Mouse (Mus musculus) left cerebral cortex, postnatal 4 days (tissue): ENCODE measurements around the gene Cyb5d1. TPM values are rescaled to one million over a fixed set of nuclear protein-coding genes. Genes with fewer than 3 reads are reported as not detected.

Experiments used
- DNase-seq: peaks from one replicate; pipeline ENCODE4 v3.0.0-alpha.2; 2022
- intact Hi-C: fragments of 180-260 bp; cut with DNase I; formaldehyde crosslinking; loops from one replicate; pipeline ENCODE4 v1.15.1; 2025
- total RNA-seq, 2 experiments: library from RNA; stranded (reverse); gene quantifications; 2 replicates each; pipeline ENCODE4 v1.2.3; 2021

Gene Cyb5d1
- total RNA-seq, 2 experiments from 2014 or later, result 36.3 to 41.1 TPM

DNA sequence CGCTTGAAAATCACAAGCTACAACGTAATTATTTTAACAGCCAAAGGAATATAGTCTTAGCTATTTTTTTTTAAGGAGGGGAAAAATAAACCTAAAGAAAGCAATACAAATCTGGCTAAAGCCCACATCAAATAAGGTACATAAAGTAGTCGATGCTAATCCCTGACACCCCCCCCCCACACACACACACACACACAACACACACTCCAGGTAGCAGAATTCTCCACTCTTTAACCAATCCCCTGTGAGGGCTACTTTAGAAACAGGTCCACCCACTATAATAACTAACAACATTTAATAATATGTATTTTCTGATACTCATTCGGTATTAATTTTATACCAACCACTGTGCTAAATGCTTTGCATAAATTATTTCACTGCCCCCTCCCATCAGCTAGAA, 21.1 kb upstream of the Cyb5d1 start:
- intact Hi-C loops, result no loop called here

DNA sequence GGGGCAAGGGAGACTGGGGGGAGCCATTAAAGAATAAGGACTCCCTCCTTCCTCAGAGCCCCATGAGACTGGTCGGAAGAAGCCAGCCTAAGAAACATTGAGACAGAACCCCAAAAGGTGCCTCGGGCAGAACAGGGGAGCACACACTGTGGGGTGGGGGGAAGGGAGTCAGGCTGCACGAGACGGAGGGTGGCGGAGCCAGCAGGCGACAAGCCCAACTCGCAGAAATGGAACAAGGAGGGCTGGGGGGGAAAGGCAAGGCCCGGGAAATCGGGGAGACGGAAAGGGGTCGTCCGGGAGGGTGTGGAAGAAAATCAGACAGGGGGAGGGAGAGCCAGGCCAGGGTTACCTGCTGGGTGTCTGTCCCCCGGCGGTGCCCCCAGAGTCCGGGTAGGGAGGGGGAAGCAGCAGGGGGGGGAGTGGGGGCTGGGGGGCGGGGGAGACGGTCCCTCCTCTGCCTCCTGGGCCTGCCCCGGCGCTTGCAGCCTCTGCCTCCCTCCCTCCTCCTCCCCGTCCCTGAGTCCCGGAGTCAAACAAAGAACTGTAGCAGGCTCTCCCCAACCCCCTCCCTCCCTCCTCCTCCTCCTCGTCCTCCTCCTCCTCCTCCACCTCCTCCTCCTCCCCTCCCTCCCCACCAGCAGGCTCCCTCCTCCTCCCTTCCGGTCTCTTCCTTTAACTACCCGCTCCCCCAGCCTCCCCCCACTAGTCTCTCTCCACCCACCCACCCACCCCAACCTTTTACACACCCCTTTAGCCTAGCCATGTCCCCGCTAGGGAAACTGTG, 20.4 kb upstream of the Cyb5d1 start:
- intact Hi-C loops, result no loop called here
- peak; percentile 83 for DNase-seq

More for the DNA sequence above, 21.1 kb upstream of the Cyb5d1 start:
- DNase-seq, result no peak

DNA sequence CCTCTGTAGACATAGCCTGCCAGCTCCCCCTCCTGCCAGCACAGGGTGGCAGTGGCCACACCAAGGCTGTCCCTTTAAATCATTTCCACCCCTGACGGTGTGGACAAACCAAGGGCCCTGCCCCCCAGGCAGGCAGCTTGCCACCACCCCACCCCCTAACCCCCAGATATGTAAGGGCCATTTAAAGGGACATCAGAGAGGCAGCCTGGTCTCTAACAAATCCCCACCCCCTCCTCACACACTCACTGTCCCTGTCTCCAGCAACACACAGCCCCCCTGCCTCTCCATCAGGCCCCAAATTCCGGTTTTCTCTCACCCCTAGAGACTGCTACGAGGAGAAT, 19.9 kb upstream of the Cyb5d1 start:
- peak; percentile 88 for DNase-seq
- intact Hi-C loops, result no loop called here

DNA sequence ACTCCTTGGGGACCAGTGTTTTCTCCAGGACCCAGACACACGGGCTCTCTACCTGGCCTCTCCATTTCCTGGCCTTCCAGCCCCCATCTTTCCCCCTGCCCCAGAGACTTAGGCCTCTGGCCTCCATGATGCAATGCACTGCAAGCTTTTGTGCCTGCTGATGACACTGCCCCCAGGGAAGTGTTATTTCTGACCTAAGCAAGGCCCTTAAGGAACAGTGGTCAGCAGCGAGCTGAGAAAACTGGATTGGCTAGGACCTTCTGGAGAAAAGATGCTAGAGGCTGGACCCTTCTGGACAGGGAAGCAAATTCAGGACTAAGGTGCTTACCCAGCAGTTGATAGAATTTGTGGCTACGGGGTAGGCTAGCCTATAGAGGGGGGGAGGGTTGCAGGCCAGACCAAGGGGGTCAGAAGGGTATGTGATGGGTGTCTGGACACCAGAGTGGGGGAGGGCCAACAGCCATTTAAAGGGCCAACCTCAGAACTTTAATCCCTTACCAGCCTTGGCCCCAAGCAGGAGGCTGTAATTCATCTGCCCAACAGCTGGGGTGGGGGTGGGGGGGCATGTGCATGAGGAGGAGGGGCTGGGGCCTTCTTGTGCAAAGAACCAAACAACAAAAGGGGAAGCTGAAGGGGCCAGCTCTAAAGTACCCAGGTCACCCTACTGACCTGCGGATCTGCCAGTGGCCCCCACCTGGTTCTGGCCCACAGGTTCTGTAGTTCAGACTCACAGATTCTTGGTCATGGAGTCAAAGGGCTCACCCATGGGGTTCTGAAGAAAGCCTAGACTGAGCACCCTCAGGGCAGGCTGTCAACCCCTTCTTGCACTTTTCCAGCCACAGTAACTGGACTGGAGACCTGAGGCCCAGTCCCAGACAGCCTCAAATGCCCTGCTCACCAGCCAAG, 19.2 kb upstream of the Cyb5d1 start:
- DNase-seq, result no peak
- intact Hi-C loops, result no loop called here

DNA sequence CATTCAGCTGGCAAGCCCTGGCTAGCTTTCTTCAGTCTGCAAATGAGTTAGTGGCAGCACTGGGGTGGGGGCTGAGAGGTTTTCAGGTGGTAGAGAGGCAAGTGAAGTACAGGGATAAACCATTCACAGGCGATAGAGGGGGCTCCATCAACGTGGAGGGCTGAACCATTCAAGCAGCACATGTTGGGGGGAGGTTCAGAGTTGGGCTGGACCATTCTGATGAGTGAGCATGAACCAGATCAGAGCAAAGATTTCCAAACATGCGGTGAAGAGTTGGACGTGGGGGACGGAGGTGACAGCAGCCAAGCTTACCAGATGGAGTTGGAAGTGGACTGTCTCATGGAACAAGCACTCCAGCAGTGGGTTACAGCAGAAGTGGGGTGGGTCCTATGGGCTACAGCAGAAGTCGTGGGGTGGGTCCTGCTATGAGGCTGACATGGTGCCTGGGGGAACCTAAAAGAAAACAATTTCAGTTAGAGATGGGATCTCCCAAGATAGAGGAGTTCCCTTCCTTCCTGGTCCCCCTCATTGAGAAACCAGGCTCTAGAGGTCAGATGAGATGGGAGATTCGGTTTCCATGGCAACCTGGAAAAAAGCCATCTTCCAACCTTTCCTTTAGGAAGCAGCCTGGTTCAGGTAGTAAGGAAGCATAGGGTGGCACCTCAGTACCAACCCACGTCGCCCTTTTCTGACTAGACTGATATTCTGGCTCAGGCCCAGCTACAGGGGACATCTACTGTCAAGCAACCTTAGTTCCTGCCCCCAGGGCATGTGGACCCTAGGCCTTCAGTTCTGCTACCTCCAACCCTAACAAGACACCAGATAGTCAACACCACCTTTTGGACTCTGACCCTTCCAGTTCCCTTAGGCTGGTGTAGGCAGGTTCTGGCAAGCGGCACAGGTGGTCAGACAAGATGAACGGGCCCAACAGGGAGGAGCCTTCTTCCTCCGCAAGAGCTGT, 18.1 kb upstream of the Cyb5d1 start, which contains the start of gene Kdm6b:
Gene Kdm6b, minus strand, starts transcription at position 455 of the 961 bp plus-strand sequence.
- peak; percentile 60 for DNase-seq
- intact Hi-C loops, result no loop called here

DNA sequence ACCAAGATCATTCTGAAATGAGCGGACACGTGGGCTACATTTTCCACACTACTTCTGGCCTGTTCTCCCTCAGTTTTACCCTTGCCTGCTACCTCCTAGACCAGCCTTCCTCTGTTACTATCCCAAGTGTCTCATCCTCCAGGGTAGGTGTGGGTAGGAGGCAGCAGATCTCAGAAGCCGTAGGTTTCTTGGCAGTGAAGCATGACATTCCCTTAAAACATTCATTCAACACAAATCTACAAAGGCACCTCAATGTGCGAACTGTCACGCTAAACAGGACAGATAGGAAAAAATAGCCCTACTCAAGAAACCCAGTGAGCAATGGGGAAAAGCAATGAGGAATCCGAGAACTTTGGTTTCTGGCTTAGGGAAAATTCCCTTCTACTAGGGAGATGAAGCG, 17.1 kb upstream of the Cyb5d1 start:
- intact Hi-C loops, result no loop called here
- no peak for DNase-seq

DNA sequence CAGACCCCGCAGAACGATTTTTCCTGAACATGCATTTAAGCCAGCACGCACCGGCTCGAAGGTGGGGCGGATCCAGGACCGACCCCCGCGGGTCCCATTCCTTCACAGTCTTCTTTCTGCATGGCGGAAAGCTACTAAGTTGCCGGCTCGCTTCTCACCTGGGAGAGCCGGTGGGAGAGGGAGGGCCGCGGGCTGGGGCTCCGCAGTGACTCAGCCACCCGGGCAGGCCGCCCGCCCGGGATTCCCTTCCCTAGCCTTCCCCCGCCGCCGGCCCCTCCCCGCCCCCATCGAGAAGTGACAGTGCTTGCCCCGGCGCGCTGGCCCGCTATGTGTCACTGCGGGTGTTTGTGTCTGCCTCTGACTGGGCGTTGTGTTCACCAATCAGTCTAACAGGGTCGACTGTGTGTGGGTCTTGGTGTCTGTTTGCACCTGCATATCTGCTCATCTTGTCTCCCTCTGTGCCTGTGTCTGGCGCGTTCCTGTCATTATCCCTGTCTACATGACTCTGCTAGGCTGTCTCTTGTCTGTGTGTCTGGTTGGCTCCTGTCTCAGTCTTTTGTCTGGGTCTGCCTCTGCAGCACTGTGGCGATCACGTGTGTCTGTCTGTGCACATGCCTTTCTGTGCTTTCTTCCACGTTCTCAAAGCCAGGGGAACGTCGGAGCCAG, 16.2 kb upstream of the Cyb5d1 start:
- intact Hi-C loops, result no loop called here
- DNase-seq, result peak; percentile 66

DNA sequence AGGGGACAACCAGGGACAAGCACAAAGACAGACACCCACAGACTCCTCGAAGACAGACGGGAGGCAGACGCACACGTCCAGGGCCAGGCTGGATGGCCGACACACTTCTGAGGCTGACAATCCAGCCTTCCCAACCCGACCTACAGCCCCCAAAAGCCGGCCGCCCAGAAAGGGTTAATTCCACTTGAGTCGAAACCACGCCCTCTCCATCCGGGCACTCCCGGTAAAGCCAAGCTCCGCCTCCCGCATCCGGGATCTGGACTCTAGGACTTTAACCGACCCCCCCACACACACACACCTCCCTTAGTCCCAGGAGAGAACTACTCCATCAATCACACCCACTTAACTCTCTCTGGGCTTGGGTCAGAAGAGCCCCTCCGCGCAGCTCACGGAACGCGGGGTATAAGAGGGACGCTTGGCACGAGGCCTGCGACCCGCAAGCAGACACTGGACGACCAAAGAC, 15.7 kb upstream of the Cyb5d1 start:
- intact Hi-C loops, result no loop called here

DNA sequence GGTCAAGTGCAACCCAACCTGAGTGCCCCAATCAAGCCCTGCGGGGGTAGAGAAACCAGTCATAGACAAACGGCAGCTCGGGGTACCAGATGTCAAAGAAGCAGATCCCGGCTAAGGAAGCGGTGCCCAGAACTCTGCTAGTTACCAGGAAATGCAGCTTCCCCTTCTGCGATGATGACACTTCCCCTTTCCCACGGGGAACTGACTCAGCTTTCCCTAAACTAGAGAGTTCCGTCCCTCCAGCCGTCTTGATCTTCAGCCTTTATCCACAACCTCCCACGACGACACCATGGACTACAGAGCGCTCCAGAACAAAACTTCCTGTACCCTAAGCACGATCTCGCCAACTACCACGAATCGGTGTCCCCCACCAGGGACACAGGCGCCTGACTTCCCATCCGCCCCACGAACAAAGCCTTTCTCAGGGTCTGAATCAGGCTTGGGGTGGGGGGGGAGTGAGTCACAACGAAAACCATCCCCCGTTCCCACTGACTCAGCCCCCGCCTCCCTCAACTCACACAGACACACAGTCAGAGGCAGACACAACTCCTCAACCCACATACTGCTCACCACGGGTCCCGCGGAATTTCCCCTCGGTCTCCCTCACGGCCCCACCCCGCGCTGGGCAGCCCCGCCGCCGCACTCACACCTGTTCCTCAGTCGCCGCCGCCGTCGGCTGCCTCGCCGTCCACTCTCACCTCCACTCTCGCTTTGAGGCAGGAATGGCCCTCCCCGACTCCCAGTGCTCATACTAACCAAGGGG, 15.1 kb upstream of the Cyb5d1 start:
- DNase-seq, result no peak
- intact Hi-C loops, result no loop called here

More for the DNA sequence above, 15.7 kb upstream of the Cyb5d1 start:
- DNase-seq, result peak; percentile 98

DNA sequence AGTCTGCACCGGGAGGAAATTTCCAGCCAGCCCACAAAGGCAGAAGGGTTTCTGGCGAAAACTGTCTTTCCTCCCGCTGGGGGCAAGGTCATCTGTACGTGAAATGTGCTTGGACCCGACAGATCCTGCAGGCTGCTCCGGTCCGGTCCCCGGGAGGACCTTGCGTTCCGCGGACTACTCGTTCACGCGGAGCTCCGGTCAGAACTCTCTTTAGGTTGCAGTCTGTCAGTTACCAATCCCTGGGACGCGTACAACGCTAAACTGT, 14.5 kb upstream of the Cyb5d1 start:
- no peak for DNase-seq

DNA sequence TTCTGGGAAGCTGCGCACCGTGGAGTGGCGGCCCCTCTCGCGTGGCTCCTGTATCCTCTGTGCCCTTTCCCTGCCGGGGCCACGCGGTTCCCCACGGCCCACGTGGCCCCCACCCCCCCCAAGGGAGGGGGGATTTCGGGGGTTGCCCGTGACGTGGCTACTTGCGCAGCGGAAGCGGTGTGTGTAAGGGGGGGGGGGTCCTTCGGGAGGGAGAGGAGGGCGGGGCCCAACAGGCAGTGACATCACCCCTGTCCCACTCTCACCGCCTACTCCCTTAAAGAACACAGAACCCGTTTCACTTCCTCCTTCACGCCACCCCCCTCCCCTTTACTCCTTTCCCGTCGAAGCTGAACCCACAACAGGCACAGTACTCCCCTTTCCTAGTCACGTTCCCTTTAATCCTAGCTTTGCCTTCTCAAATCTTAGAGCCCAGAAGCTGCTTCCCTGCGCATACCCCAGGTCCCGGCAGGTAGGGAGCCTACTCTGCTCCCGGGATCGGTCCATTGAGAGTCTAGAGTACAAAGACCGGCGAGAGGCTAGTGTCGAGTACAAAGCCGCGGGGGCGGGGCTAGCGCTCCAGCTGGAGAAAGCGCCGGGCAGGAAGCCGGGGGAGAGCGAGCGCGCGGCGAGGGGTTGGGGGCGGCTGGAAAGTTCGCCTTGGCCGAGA, 14.1 kb upstream of the Cyb5d1 start:
- intact Hi-C loops, result loop anchor here (5.0 kb wide), 1 partner anchor 103 kb away; no protein-coding TSS in a partner anchor
- DNase-seq, result peak; percentile 83

More for the DNA sequence above, 14.5 kb upstream of the Cyb5d1 start:
- intact Hi-C loops, result no loop called here

DNA sequence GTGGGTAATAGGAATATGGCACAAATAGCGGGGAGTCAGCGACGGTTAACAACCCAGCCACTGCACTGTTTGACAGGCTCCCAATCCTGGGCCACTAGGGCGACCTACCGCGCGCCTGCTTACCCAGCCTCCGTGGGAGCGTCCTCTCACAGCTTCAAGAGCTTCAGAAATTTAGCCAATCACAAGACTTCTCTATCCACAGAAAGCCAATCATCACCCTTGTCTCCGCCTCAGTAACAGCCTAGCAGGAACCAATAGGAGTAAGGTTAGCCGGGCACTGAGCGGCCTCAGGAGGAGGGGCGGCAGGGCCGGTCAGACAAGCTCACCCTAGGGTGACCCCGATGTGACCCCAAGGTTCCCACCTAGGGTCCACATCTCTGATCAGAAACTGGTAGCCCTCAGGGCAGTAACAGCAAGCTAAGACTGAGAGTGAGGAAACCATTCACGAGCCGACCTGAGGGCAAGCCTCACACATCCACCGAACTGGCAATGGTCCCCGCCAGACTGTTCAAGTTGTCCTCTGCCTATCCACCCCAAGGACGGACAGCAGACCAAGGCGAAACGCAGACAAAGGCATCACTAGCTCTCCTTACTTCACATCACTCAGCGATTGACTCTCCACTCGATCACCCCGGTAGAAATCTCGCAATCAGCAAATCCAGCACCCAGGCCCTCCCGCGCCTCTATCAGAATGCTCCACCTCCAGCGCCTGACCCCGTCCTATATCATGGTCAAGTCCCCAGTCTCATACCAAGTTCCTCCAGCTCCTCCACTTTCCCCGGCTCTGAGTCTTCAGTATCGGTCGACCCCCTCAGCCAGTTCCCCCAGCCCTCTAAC, 13.3 kb upstream of the Cyb5d1 start:
- intact Hi-C loops, result loop anchor here (5.0 kb wide), 1 partner anchor 104 kb away; no protein-coding TSS in a partner anchor
- DNase-seq, result peak; percentile 74

DNA sequence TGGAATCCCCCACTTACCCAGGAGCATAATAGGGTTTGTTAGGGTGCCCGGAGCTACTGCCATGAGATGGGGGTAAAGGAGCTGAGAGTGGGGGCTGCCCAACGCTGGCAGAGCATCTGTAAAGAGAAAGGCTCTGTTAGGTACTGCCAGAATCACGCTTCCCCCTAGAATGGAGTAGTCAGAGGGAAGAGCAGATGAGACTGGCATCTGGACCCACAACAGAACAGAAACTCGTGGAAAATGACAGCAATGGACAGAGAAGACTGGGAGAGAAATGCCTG, 12.2 kb upstream of the Cyb5d1 start:
- DNase-seq, result no peak
- intact Hi-C loops, result loop anchor here (5.0 kb wide), 1 partner anchor 105 kb away; no protein-coding TSS in a partner anchor

DNA sequence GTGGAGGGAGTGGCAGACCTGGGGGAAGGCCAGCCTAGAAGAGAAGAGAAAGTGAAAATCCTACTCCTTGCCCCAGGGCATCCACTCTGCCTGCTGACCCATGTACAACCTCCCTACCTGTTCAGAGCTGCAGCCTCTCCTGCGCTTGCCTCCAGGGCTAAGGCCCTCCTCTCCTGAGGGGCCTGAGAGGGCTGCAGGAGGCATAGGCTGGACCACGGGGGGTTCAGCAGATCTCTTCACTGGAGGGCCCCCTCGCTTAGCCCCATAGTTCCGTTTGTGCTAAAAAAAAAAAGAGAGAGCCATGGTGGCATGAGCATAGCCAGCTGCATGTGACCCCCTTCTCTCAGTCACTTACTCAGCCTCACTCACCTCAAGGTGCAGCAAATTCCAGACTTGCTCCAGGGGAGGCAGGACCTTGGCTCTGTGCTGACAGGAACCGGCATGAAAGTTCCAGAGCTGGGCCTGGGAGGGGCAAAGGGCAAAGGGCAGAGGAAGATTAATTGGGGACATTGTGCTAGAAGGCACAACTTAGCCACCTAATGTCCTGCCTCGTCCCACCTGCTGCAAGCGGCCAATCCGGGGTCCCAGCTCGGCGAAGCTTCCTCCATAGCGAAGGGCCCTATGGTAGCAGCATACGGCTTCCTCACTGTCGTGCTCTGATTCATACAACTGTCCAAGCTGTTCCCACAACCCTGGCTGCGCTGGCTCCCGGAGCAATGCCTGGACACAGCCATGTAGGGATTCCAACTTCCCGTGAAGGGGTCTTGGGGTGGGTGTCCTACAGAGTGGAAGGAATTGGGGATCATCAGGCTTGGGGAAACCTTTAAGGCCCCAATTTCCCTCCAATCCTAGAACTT, 11.7 kb upstream of the Cyb5d1 start:
- no peak for DNase-seq
- intact Hi-C loops, result loop anchor here (5.0 kb wide), 1 partner anchor 105 kb away; no protein-coding TSS in a partner anchor

DNA sequence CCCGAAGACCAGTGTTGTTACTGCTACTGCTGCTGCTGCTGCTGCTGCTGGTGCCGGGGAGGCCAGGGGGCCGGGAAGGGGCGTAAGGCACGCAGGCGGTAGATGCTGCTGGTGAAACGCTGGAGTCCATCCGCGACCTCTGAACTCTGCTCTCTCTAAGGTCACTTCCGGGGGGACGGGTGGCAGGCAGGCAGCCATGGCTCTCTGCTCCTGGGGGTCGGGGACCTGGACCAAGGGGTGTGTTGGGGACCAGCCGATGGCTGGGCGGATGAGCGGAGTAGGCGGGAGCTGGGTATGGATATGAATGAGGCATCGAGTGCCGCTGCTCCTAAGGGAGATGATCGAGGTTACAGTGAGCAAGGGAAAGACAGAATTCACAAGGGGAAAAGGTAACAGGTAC, 10.9 kb upstream of the Cyb5d1 start:
- no peak for DNase-seq
- intact Hi-C loops, result loop anchor here (5.0 kb wide), 1 partner anchor 106 kb away; no protein-coding TSS in a partner anchor

DNA sequence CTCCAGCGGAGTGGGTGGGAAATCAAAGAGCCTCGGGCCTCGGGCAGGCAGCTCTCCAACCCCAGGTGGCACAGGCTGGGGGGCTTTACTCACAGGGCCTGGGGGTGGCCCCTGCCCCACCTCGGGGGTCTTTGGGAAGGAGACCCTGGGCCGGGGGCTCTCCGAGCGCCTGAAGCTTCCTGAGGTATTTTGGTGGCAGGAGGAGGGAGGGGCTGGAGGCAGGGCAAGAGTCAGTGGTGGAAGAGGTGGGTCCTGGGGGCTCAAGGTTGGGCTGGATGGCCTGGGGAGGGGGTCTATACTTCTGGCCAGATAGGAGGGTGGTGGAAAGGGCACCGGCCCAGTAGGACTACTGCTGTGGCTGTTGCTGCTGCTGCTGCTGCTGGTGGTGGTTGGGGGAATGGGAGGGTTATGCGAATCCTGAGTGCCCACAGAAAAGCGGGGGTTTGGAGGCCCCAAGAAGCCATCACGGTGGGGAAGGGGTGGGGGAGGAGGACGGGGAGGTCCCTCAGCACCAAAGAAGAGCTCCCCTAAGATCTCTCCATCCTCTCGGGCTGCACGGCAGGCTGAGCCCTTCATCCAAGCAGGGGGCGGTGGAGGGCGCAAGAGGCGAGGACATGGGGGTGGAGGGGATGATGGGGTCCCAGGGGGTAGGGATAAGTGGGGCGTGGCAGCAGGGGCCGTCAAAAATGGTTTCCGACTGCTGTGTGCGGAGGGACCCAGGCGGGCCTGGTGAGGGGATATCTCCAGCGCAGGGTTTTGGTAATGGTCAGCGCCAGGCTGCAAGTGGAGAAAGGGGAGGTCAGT, 10.2 kb upstream of the Cyb5d1 start:
- no peak for DNase-seq
- intact Hi-C loops, result loop anchor here (5.0 kb wide), 1 partner anchor 107 kb away; no protein-coding TSS in a partner anchor
